Mouse (Mus musculus): Measurements from ENCODE around the gene Itgb5. TPM values are rescaled to one million over a fixed set of nuclear protein-coding genes. Genes with fewer than 3 reads are reported as not detected.

Gene Itgb5
- polyA plus RNA-seq, 2 experiments from 2014 or later, result 0.47 to 1.2 TPM

DNA sequence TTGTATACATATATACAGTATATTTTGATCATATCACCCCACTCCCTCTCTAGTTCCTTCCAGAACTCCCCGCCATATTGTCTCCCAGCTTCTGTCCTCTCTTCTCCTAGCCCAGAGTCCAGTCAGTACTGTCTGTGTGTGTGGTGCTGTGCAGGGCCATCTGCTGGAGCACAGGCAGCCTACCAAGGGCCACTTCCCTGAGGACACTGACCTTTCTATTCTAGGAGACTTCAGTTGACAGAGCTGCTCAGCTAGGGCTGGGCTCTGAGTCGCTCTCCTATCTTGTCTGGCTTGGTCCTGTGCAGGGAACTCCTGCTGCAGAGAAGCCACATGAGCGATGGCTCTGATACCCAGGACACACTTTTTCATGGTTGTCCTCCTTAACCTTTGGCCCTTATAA, 166.0 kb downstream of the Itgb5 start:
- no peak for ATAC-seq

DNA sequence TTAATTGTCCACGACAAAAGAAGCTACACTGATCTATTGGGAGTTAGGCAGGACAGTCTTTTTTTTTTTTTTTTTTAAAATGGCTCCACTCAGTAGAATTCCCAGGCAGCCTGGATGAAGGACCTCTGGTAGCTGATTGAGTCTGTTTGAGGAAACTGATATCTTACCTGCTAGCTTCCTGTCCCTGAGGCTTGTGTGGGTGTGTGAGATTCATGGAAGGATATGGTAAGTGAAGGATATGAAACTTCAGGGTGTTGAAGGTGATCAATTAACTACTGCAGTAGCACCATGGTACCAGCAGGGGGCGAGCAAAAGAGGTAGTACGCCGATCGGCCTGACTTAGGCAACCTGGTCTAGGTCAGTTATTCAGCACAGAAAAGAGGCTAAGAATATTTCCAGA, 166.6 kb downstream of the Itgb5 start:
- ATAC-seq, result peak; percentile 81

GRCm38 (mm10) chr16:33998011-33998410, 168.5 kb downstream of the Itgb5 start:
- ATAC-seq, result no peak

Other genes with a start within 250 kb of the Itgb5 start
- 10 to 100 TPM; 21.1 to 31.1 TPM for gene Heg1, start 145.3 kb upstream of the Itgb5 start, polyA plus RNA-seq (2017; shearing (Covaris generic))
- gene Muc13, start 35.6 kb upstream of the Itgb5 start, polyA plus RNA-seq (2017; shearing (Covaris generic)), result under 1 TPM in 1 of 2 experiments, not detected in 1; 0.33 TPM
- gene Umps, start 137.4 kb downstream of the Itgb5 start, polyA plus RNA-seq (2017; shearing (Covaris generic)), result 10 to 100 TPM; 29.8 to 35.1 TPM

Data from CD4-positive, CD25-positive, alpha-beta regulatory T cell, adult 4 months (primary cell).